Mouse (Mus musculus) G1E (cell line): Measurements from ENCODE around the gene Bri3. TPM values are rescaled to one million over a fixed set of nuclear protein-coding genes. Genes with fewer than 3 reads are reported as not detected.

ENCODE experiments used
- ATAC-seq: 2 replicates; pipeline ENCODE4 v1.8.0; 2016; ENCODE audit warnings: mild to moderate bottlenecking; ENCODE audit not compliant: insufficient number of reproducible peaks, poor library complexity, low FRiP score, severe bottlenecking; ENCODE audit errors: extremely low read depth
- DNase-seq: peaks from one replicate; pipeline ENCODE4 v3.0.0; 2012; ENCODE audit warnings: low spot score
- H3K27me3 ChIP-seq: 2 replicates; pipeline ENCODE4 v1.6.1; 2012; ENCODE audit warnings: mild to moderate bottlenecking, low read length, inconsistent platforms; ENCODE audit not compliant: insufficient read depth
- H3K36me3 ChIP-seq: replicated peaks from 2 replicates; pipeline ENCODE3; 2012; ENCODE audit warnings: mild to moderate bottlenecking, inconsistent platforms
- H3K4me1 ChIP-seq: 2 replicates; pipeline ENCODE4 v1.6.1; 2012; ENCODE audit warnings: low read depth, low read length, inconsistent platforms, mixed read lengths; ENCODE audit not compliant: insufficient read depth
- H3K4me3 ChIP-seq: 2 replicates; pipeline ENCODE4 v1.5.1; 2012; ENCODE audit warnings: low read depth, mild to moderate bottlenecking, inconsistent platforms, low read length, moderate library complexity, mixed read lengths
- H3K9me3 ChIP-seq: replicated peaks from 2 replicates; pipeline ENCODE4 v1.6.1; 2012; ENCODE audit warnings: inconsistent platforms
- CTCF ChIP-seq: IDR thresholded peaks from 2 replicates; pipeline ENCODE4 v1.5.1; 2012; ENCODE audit warnings: low read depth, low read length, inconsistent platforms, mixed read lengths
- GATA1 ChIP-seq: IDR thresholded peaks from 2 replicates; pipeline ENCODE4 v1.6.1; 2012; ENCODE audit warnings: borderline replicate concordance, low read length, inconsistent platforms, mixed read lengths
- GATA2 ChIP-seq: IDR thresholded peaks from 2 replicates; pipeline ENCODE4 v1.6.1; 2012; ENCODE audit warnings: low read depth, low read length, inconsistent platforms, borderline replicate concordance
- POLR2AphosphoS5 ChIP-seq: IDR thresholded peaks from 2 replicates; pipeline ENCODE4 v1.6.1; 2012; ENCODE audit warnings: low read depth, low read length, inconsistent platforms; ENCODE audit not compliant: insufficient replicate concordance
- TAL1 ChIP-seq: conservative IDR thresholded peaks from 2 replicates; pipeline ENCODE4 v1.6.1; 2012; ENCODE audit warnings: low read depth, low read length, inconsistent platforms, mixed read lengths
- polyA plus RNA-seq: library from polyadenylated mRNA; stranded (reverse); fragments of >175 nt; gene quantifications from 2 replicates; pipeline ENCODE4 v1.2.3, GENCODE M21; 2012
- total RNA-seq, 2 experiments: library from RNA; stranded (forward) in 1 of 2; stranded (reverse) in 1 of 2; fragments of 200-1000 nt in 1 of 2; fragments of >200 nt in 1 of 2; fragmentation: Nextera tagmentation in 1 of 2; gene quantifications; 2 replicates each; pipeline ENCODE4 v1.2.3; 2014 to 2017

Bri3 gene
- total and polyA plus RNA-seq, 3 experiments = 33.0 to 63.4 (median 58.1) TPM

- peaks cover 37% of the 10 kb centered on the region for H3K4me1 ChIP-seq
These were observed 9.0 kb downstream of the Bri3 start for GRCm38 (mm10) chr5:144253212-144253611.

DNA sequence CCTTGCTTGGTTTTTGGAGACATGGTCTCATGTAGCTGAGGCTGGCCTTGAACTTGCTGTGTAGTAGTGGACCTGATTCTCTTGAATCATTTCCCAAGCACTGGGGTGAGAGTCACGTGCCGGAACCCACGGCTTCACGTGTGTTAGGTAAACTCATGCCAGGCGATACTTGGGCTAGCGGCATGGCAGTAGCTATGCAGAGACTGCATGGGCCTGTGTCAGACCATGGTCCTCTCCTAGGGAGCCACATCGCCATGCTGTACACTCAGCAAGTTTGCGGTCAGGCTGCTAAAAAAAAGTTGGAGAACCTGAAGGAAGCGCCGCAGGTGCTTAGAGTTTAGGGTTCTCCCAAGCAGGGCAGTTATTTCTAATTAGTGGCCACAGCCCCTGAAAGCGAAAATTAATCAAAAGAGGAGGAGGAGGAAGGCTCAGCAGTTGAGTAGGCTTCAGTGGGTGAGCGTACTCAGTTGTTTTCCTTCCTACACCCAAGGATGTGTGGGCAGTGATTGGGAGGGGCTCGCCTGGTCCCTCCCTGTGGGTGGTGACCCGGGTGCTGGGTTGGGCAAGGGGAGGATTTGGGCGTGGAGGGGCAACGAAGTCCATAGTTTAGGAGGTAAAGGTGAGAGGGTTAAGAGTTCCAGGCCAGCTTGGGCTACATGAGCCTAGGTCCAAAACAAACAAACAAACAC, 10.0 kb downstream of the Bri3 start:
- DNase-seq (peak; percentile 68), ATAC-seq (peak; percentile 73)

More at GRCm38 (mm10) chr5:144253212-144253611, 9.0 kb downstream of the Bri3 start:
- no peak for DNase-seq
- TF ChIP-seq CTCF = no peak
- TF ChIP-seq TAL1 = no peak
- no peak for TF ChIP-seq POLR2AphosphoS5
- TF ChIP-seq GATA1 = no peak
- TF ChIP-seq GATA2 = no peak
- no peaks in the 10 kb centered on the region for H3K27me3 ChIP-seq
- H3K9me3 ChIP-seq = peaks cover 6% of the 10 kb centered on the region
- no peak for ATAC-seq
- peaks cover 22% of the 10 kb centered on the region for H3K36me3 ChIP-seq
- H3K4me3 ChIP-seq = no peak overlapping the region

GRCm38 (mm10) chr5:144254811-144255631, 10.8 kb downstream of the Bri3 start:
- peak; percentile 96 for DNase-seq
- no peaks in the 10 kb centered on the region for H3K27me3 ChIP-seq
- TF ChIP-seq CTCF = no peak
- TF ChIP-seq GATA1 = no peak
- no peak for TF ChIP-seq GATA2
- no peak for TF ChIP-seq TAL1
- no peak for TF ChIP-seq POLR2AphosphoS5
- ATAC-seq = peak; percentile 67
- peaks cover 40% of the 10 kb centered on the region for H3K36me3 ChIP-seq
- H3K9me3 ChIP-seq = peaks cover 4% of the 10 kb centered on the region
- peak overlapping the region; percentile 82 for H3K4me3 ChIP-seq
- peaks cover 46% of the 10 kb centered on the region for H3K4me1 ChIP-seq

More for the DNA sequence above, 10.0 kb downstream of the Bri3 start:
- Histone ChIP-seq H3K36me3 (peaks cover 33% of the 10 kb centered on the region), H3K4me1 (peaks cover 42% of the 10 kb centered on the region), H3K9me3 (peaks cover 6% of the 10 kb centered on the region), H3K4me3 (peak overlapping the region; percentile 82; the same call in 1 of the 2 replicates), H3K27me3 (no peaks in the 10 kb centered on the region)
- TF ChIP-seq GATA1 (no peak), CTCF (no peak), POLR2AphosphoS5 (no peak), TAL1 (no peak), GATA2 (no peak)

DNA sequence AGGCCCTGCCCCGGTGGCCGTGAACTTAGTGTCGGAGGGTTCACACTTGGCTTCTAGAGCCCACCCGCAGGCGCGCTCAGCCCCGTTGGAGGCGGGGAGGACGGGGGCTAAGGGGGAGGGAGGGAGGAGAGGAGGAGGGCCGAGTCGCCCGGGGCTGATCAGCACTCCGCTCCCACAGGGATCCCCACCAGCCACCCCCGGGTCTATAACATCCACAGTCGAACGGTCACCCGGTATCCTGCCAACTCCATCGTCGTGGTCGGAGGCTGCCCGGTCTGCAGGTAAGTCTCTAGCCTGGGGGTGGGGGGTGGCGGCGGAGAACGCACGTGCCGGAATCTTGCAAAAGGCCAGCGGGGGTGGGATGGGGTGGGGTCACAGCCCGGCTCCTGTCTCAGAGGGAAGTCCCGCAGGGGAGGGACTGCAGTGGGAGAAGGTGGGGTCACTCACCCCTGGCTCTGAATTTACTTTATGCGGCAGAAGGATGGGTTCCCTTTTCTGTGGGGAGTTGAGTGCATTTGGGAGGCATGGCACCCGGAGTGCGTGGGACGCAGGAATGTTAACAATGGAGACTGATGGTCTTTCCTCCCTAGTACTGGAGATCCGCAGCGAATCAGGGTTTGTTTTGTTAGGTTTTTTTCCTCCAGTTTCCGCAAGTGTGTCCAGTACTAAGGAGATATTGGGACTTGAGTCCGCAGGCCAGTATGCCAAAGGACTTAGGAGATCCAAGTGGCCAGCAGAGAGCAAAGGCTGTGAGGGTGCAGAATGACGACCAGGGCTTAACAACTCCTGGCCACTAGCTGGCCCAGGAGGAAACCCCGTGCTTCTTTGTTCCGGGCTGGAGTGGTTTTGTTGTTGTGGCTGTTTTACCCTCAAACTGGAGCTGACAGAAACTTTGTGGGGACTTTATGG, 11.6 kb downstream of the Bri3 start:
- H3K27me3 ChIP-seq = no peaks in the 10 kb centered on the region
- peak overlapping the region; percentile 82 for H3K4me3 ChIP-seq
- peaks cover 52% of the 10 kb centered on the region for H3K4me1 ChIP-seq
- ATAC-seq = peak; percentile 43
- DNase-seq = peak; percentile 81
- TF ChIP-seq GATA2 (no peak), TAL1 (no peak), POLR2AphosphoS5 (no peak), GATA1 (no peak), CTCF (no peak)
- H3K9me3 ChIP-seq = no peaks in the 10 kb centered on the region
- peaks cover 49% of the 10 kb centered on the region for H3K36me3 ChIP-seq

GRCm38 (mm10) chr5:144256541-144256870, 12.3 kb downstream of the Bri3 start:
- ATAC-seq (no peak), DNase-seq (no peak)
- Histone ChIP-seq H3K9me3 (no peaks in the 10 kb centered on the region), H3K4me3 (peak overlapping the region; percentile 82), H3K36me3 (peaks cover 55% of the 10 kb centered on the region), H3K27me3 (no peaks in the 10 kb centered on the region), H3K4me1 (peaks cover 57% of the 10 kb centered on the region)
- TF ChIP-seq POLR2AphosphoS5 = no peak
- no peak for TF ChIP-seq CTCF
- no peak for TF ChIP-seq GATA2
- TF ChIP-seq GATA1 = no peak
- TF ChIP-seq TAL1 = no peak

DNA sequence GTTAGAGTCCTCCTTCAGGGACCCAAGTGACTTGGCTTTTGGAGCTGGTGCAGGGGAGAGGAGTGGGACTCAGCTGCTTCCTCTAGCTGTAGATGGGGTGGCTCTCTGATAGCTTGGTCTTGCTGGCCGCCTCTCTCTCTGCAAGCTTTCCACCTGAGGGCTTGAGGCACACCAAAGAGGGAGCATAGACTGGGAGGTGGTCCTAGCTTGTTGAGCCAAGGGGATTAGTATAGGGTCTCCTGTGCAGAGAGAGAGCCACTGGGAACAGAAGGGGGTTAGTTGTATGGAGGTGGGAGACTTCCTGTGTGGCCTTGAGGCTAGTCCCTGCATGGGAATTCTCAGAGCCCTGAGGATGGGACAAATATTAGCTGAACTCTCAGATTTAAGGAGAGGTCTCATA, 12.7 kb downstream of the Bri3 start:
- Histone ChIP-seq H3K9me3 (no peaks in the 10 kb centered on the region), H3K4me1 (peaks cover 61% of the 10 kb centered on the region), H3K4me3 (peak overlapping the region; percentile 82; the same call in 1 of the 2 replicates), H3K36me3 (peaks cover 59% of the 10 kb centered on the region), H3K27me3 (no peaks in the 10 kb centered on the region)
- no peak for ATAC-seq
- no peak for DNase-seq
- TF ChIP-seq GATA1 (no peak), TAL1 (no peak), GATA2 (no peak), CTCF (no peak), POLR2AphosphoS5 (no peak)
